Mouse (Mus musculus) heart, embryonic 11.5 days (tissue): ENCODE measurements around the gene Trmt13. TPM values are rescaled to one million over a fixed set of nuclear protein-coding genes. Genes with fewer than 3 reads are reported as not detected.

Experiments
- ATAC-seq: fragments of 200-750 bp; cut with Nextera tagmentation; replicated peaks from 2 replicates; pipeline ENCODE4 v1.8.0; 2017; ENCODE audit warnings: moderate library complexity; ENCODE audit not compliant: insufficient number of reproducible peaks, low FRiP score, low TSS enrichment
- H3K27ac ChIP-seq: fragments of 300-500 bp; sonication (generic); 2 replicates; pipeline ENCODE4 v1.5.1; 2014; ENCODE audit warnings: mild to moderate bottlenecking, low read depth, low read length
- H3K27me3 ChIP-seq: fragments of 300-500 bp; sonication (generic); 2 replicates; pipeline ENCODE4 v1.6.1; 2014; ENCODE audit warnings: mild to moderate bottlenecking, low read length, mixed read lengths; ENCODE audit not compliant: control insufficient read depth, insufficient read depth
- H3K36me3 ChIP-seq: fragments of 300-500 bp; sonication (generic); 2 replicates; pipeline ENCODE4 v1.6.1; 2014; ENCODE audit warnings: mild to moderate bottlenecking, low read length, moderate library complexity, mixed read lengths; ENCODE audit not compliant: control insufficient read depth, insufficient read depth
- H3K4me1 ChIP-seq: fragments of 300-500 bp; sonication (generic); 2 replicates; pipeline ENCODE4 v1.6.1; 2014; ENCODE audit warnings: low read length; ENCODE audit not compliant: control insufficient read depth, insufficient read depth
- H3K4me2 ChIP-seq: fragments of 300-500 bp; sonication (generic); 2 replicates; pipeline ENCODE4 v1.6.1; 2014; ENCODE audit warnings: mild to moderate bottlenecking, moderate library complexity
- H3K4me3 ChIP-seq: fragments of 300-500 bp; sonication (generic); 2 replicates; pipeline ENCODE4 v1.5.1; 2014; ENCODE audit warnings: low read depth, low read length
- H3K9ac ChIP-seq: fragments of 300-500 bp; sonication (generic); 2 replicates; pipeline ENCODE4 v1.6.1; 2014; ENCODE audit warnings: mild to moderate bottlenecking, low read depth, low read length, moderate library complexity
- H3K9me3 ChIP-seq: fragments of 300-500 bp; sonication (generic); replicated peaks from 2 replicates; pipeline ENCODE4 v1.6.1; 2016; ENCODE audit warnings: low read length; ENCODE audit not compliant: control insufficient read depth
- WGBS: fragments of 180-500 bp; shearing (Covaris S2); extraction: QIAGEN DNeasy Blood & Tissue Kit; methylation state at CpG from one replicate; pipeline ENCODE4 v1.1.7; 2014; ENCODE audit not compliant: insufficient replicate concordance; 5-methylcytosine and 5-hydroxymethylcytosine counted together
- polyA plus RNA-seq: library from polyadenylated mRNA; unstranded; fragments of >200 nt; fragmentation: Nextera tagmentation; extraction: Ambion mirVana; gene quantifications from 2 replicates; pipeline ENCODE4 v1.2.1, GENCODE M21; 2014

Gene Trmt13
- polyA plus RNA-seq, 1 experiment from 2014 or later = 19.9 TPM

DNA sequence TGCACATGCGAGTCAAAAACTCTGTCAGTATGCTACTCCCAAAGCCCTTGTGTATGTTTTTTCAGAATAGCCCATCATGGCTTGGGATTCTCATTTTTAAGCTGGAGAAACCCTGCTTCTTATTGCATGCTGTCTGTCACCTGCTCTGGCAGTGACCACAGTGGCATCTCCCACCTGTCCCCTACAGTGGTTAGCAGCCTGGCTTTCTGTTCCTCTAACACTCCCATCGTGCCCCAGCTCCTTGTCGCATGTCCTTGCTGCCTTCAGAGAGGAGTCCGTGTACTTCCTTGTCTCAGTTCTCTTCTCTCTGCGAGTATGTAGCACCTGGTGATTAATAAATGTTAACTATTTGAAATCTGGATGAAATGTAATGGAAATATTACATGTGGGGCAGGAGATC is 67.0 kb downstream of the Trmt13 start:
- ATAC-seq = no peak
- H3K9me3 ChIP-seq = no peaks in the 10 kb centered on the region
- no peak overlapping the region for H3K4me3 ChIP-seq
- no peak overlapping the region for H3K4me2 ChIP-seq
- H3K27me3 ChIP-seq = no peaks in the 10 kb centered on the region
- H3K36me3 ChIP-seq = peaks cover 8% of the 10 kb centered on the region
- WGBS = 90% methylated on average over 5 of the region's 5 CpGs
- no peak overlapping the region for H3K9ac ChIP-seq
- H3K27ac ChIP-seq = no peak overlapping the region
- no peaks in the 10 kb centered on the region for H3K4me1 ChIP-seq

DNA sequence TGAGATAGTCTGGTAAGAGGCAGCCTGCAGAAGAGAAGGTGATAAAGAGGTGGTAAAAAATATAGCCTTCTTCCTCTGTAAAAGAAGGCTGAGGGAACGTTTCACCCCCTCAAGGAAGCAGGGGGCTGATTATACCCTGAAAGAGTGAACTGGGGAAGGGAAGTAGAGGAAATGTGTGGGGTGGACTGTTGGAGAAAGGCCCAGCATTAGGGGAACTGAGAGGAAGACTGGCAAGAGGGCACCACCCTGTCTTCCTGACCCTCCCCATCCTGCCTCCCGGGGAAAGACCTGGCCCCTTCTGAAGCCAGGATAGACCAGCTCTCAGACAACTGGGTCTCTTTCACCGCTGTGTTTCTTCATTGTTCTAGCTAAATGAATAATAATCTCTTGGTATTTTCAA is 71.9 kb downstream of the Trmt13 start:
- Histone ChIP-seq H3K4me2 (no peak overlapping the region), H3K9ac (no peak overlapping the region), H3K4me1 (peaks cover under 1% of the 10 kb centered on the region; the same call in 1 of the 2 replicates), H3K27ac (peak overlapping the region; percentile 29; the same call in 1 of the 2 replicates), H3K27me3 (0 out of 2 replicates have a peak, but pooled peaks cover 5% of the 10 kb centered on the region), H3K9me3 (no peaks in the 10 kb centered on the region), H3K4me3 (no peak overlapping the region), H3K36me3 (peaks cover 10% of the 10 kb centered on the region)
- no peak for ATAC-seq
- 70% methylated on average over 3 of the region's 3 CpGs for WGBS

DNA sequence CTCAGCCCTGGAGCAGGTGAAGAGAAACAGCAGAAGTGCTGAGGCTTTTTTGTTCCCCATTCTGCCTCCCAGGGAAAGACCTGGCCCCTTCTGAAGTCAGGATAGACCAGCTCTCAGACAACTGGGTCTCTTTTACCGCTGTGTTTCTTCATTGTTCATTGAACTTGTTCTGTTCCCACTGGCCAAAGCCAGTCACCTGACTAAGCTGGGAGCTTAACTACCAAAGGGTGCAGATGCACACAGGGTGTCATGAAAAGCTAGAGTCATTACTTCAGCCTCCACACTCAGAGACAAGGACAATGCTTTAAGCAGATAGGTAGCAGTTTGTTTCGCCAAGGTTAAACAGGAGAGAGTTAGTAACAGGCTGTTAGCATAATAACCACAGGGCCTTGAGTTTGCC is 72.3 kb downstream of the Trmt13 start:
- no peak for ATAC-seq
- H3K4me3 ChIP-seq = no peak overlapping the region
- H3K27ac ChIP-seq = peak overlapping the region; percentile 29
- H3K4me1 ChIP-seq = peaks cover 5% of the 10 kb centered on the region
- no peak overlapping the region for H3K4me2 ChIP-seq
- peaks cover 10% of the 10 kb centered on the region for H3K36me3 ChIP-seq
- H3K27me3 ChIP-seq = 0 out of 2 replicates have a peak, but pooled peaks cover 5% of the 10 kb centered on the region
- H3K9me3 ChIP-seq = no peaks in the 10 kb centered on the region
- H3K9ac ChIP-seq = 0 out of 2 replicates have a peak overlapping the region, but pooled peaks have one; percentile 28
- WGBS = 76% methylated on average over 2 of the region's 2 CpGs

DNA sequence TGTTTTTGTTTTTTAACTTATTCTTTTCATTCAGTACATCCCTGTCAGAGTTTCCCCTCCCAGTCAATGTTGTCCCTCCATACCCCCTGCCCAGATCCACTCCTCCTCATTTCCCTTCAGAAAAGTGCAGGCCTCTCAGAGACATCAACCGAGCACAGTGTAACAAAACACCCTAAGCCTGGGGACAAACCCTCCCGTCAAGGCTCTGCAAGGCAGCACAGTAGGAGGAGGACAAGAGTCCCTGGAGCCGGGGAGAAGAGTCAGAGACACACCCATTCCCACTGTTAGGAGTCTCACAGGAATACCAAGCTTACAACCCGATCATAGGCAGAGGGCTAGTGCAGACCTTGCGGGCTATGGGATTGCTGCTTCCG is 77.2 kb downstream of the Trmt13 start:
- H3K27me3 ChIP-seq = 0 out of 2 replicates have a peak, but pooled peaks cover 5% of the 10 kb centered on the region
- 0 out of 2 replicates have a peak overlapping the region, but pooled peaks have one; percentile 43 for H3K9ac ChIP-seq
- H3K4me1 ChIP-seq = peaks cover 10% of the 10 kb centered on the region
- H3K27ac ChIP-seq = peak overlapping the region; percentile 73
- ATAC-seq = no peak
- H3K9me3 ChIP-seq = no peaks in the 10 kb centered on the region
- H3K4me2 ChIP-seq = peak overlapping the region; percentile 47
- WGBS = 46% methylated on average over 6 of the region's 6 CpGs
- no peak overlapping the region for H3K4me3 ChIP-seq
- peaks cover 9% of the 10 kb centered on the region for H3K36me3 ChIP-seq

DNA sequence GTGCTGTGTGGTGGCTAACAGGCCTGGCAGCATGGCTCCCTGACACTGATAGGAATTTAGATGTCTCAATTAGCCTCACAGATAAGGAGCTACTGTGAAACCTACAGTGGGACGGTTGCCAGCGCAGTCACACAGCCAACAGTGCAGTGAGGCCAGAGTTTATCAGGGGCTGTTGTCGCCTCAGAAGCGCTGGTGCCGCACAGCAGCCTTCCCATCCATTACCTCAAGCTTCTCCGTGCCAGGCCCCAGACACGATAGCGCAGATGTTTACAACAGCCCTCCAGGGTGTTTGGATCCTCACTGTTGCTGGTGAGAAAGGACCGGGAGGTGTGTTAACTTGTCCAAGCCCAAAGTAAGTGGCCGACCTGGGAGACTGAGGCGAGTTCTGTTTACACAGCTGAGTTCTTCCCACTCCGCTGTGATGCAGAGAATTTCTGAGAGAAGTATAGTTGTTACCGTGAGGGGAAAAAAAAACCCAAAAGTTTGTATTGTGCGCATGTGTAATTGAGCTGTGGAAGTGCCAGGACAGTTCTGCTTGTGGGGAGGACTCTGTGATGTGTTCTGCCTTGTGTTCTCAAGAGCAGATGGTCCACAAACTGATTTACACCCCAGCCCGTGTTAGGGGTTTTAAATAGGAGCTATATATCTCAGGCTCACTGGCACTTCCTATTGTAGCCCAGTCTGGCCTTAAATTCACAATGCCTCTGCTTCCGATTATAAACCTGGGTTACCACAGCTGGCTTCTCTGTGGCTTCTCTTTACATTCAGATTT is 77.8 kb downstream of the Trmt13 start:
- Histone ChIP-seq H3K9ac (no peak overlapping the region), H3K36me3 (peaks cover 9% of the 10 kb centered on the region), H3K4me1 (peaks cover 10% of the 10 kb centered on the region), H3K27ac (peak overlapping the region; percentile 73), H3K9me3 (no peaks in the 10 kb centered on the region), H3K27me3 (0 out of 2 replicates have a peak, but pooled peaks cover 4% of the 10 kb centered on the region), H3K4me2 (peak overlapping the region; percentile 47), H3K4me3 (0 out of 2 replicates have a peak overlapping the region, but pooled peaks have one; percentile 0)
- ATAC-seq = peak; percentile 84; the same call in 1 of the 2 replicates
- WGBS = 25% methylated on average over 16 of the region's 16 CpGs

Other genes starting within 250 kb of the Trmt13 start
- 6.3 and 6.5 TPM in 2 replicates for gene Cdc14a, start 190.6 kb downstream of the Trmt13 start, polyA plus RNA-seq
- 68.6 and 71.2 TPM in 2 replicates for gene Rtca, start 106.4 kb downstream of the Trmt13 start, polyA plus RNA-seq
- gene Dbt, start 101.5 kb downstream of the Trmt13 start, polyA plus RNA-seq = 21.7 and 26.7 TPM in 2 replicates
- 31.5 and 34.5 TPM in 2 replicates for gene Lrrc39, start 51.6 kb downstream of the Trmt13 start, polyA plus RNA-seq
- gene Sass6, start 19.6 kb downstream of the Trmt13 start, polyA plus RNA-seq = 18.1 and 23.9 TPM in 2 replicates
- gene Mfsd14a, start 48.1 kb upstream of the Trmt13 start, polyA plus RNA-seq = 64.2 and 66.8 TPM in 2 replicates
- gene Gm43191, start 66.7 kb upstream of the Trmt13 start, polyA plus RNA-seq = not detected in 2 replicates
- 13.4 and 15.9 TPM in 2 replicates for gene Slc35a3, start 98.2 kb upstream of the Trmt13 start, polyA plus RNA-seq
- gene Agl, start 193.6 kb upstream of the Trmt13 start, polyA plus RNA-seq = 49.2 and 55.8 TPM in 2 replicates
- gene Frrs1, start 244.9 kb upstream of the Trmt13 start, polyA plus RNA-seq = 26.7 and 26.8 TPM in 2 replicates